Mouse (Mus musculus) adrenal gland, postnatal 36 days (tissue): Measurements from ENCODE around the gene Stag1. TPM values are rescaled to one million over a fixed set of nuclear protein-coding genes. Genes with fewer than 3 reads are reported as not detected.

Experiments used
- DNase-seq, 2 experiments: peaks; one replicate each; pipeline ENCODE4 v3.0.0; 2021; ENCODE audit warnings: mixed read lengths in 1 of 2
- total RNA-seq, 2 experiments: library from RNA; stranded (reverse); gene quantifications; 2 replicates each; pipeline ENCODE4 v1.2.3; 2021

Gene Stag1
- total RNA-seq, 2 experiments from 2014 or later = 36.0 to 43.8 TPM

- no peak for DNase-seq
Measured at GRCm38 (mm10) chr9:100605522-100605921, 7.9 kb downstream of the Stag1 start.

DNA sequence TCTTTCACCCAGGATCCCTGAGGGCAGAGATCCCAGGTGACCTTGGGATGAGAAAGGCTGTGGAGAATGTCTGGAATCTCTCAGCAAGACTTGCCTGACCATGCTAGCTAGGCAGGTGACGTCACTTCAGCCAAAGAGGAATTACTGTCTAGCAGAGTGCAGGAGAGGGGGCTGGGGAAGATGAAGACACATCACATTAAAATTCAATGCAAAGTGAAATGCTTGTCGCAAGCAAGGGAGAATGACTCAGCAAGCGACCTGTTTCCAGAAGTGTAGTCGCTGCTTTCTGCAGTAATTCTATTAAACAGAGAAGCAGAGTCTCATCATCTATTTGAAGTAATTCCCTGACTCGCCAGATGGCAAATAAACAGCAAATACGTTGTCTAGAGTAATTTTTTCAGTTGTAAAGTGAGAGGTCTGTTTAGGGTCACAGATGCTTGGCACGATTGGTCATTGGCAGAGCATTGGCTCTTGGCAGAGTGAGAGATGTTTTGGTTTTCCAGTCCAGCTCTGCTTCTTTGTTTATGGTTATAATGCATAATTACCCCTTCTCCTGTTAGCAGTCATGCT is 8.5 kb downstream of the Stag1 start:
- DNase-seq = peak; percentile 35 to 55

DNA sequence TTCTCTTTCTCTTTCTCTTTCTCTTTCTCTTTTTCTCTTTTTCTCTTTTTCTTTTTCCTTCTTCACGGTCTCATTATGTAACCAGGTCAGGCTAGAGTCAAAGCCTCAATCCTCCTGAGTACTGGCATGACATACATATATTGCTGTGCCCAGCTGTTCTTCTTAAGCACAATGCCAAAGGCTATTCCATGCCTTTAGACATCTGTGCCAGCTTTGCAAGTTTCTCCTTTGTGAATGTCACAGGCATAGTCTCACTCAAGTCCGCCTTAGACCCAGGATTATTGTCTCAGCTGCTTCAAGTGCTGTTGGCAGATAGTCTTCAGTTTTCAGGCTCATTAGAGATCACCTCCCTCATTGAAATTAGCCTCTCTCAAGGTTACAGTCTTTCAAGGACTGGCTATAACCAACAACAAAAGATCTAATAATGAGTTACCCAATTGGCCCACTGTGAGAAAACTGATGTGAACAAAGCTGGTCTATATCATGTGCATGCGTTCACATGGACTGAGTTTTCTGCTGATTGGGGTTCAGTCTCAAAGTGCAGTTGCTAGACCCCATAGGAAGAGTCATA is 16.0 kb downstream of the Stag1 start:
- DNase-seq = no peak

- peak; percentile 53 to 71 for DNase-seq
Measured at GRCm38 (mm10) chr9:100616947-100617346, 19.3 kb downstream of the Stag1 start.

DNA sequence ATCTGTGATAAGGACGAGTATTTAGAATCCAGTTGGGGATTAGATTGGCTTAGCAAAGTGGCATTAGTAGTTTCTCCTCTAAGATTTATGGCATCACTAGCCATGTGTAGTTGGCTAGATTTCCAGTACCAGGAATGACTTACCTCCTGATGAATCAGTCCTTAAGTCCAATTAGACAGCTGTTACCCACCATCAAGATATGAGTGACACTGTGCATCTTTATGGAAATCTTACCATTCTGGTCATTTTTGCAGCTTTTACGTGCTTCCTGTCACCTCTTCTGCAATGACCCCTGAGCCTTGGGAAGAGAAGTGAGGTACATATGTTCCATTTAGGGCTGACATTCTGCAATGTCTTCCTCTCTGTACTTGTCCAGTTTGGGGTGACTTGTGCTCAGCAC is 28.7 kb downstream of the Stag1 start:
- no peak for DNase-seq

- DNase-seq = no peak
Measured at GRCm38 (mm10) chr9:100640754-100641153, 43.2 kb downstream of the Stag1 start.

DNA sequence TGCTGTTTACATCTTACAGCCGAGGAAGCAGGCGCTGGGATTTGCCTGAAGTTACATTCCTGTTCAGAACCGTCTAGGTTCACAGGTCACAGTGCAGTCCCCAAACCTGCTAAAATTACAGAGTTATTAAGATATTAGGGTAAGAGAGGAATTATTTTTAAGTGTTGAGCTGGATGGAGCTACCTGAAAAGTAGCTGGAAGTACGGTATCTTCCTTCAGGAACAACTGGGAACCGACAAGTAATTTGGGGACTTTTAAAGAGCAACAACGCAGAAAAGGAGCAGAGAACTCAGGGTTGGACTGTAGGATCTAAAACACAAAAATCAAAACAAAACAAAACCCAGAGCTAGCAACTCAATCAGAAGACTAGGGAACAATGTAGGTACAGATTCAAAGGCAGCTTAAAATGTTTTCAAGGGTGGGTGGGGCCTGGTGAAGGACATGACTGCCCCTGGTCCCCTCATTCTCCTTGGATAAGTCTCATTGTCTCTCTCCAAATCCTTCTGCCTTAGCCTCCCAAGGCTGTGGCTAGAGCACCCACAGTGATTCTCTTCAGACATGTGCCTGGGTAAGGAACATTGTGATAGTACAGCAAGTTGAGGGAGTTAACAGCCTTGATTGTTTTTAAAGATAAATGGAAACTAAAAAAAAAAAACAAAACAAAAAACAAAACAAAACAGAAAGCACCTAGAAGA is 43.9 kb downstream of the Stag1 start:
- no peak for DNase-seq

DNA sequence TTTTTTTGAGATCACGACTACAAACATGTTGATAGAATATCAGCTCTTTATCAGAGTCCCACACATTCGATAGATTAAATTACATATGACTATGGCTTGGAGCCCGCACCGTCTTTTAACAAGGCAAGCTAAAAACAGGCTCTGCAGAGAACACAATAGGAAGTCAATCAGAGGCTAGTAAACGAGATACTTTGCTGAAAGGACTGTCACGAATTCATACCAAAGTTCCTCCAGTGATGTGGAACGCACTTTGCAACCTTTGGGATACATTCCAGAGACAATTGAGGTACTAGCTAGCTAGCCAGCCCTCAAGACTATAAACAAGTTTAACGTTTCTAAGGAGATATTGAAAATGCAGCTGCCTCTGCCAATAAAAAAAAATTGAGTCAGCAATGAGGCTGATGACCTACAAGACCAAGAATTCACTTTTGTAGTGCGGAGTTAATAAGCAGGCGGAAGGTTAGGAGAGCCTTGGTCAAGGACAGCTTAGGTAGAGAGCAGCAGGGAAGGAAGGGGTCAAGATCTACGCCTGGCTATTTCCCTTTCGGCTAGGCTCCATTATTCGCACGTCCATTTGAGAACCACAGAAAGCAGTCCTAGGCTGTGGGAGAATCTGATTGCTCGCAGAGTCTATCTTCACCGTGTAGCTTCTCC is 44.7 kb downstream of the Stag1 start:
- peak in 1 of 2 experiments; percentile 5 for DNase-seq

DNA sequence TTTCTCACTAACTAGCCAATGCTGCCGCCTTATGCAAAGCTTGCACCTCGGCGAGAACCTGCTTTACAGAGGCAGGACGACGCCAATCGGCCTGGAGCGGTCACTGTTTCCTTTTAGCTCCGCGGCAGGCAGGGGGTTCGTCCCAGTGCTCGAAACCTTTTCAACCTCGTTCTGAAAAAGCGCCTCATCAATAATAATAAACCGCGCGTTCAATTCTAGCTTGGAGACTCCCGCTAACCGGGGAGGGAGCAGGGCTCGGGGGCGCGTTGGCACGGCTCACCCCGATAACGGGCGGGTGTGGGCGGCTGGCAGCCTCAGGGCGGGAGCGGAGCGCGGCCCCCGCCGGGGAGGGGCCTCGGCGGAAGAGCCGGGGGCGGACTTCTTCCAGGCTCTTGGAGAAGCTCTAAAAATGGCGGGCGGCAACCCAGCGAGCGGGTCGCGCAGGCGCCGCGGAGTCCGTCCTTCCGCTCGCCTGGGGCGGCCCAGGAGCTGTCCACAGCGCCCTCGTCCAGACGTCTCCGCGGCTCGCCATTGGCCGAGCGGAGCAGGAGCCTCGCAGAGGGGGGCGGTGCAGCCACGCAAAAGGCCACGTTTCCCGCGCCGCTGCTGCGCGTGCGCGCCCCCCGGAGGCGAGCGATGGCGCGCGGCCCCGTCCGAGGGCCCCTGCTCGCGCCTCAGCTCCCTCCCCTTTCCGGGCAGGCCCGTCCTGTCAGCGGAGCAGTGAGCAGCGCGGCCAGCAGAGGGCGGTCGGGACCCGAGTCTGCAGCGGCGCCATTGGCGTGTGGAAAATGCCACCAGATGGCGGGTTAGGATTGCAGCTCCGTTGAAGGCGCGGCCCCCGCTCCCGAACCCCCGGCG is 45.5 kb downstream of the Stag1 start:
- DNase-seq = peak; percentile 99

DNA sequence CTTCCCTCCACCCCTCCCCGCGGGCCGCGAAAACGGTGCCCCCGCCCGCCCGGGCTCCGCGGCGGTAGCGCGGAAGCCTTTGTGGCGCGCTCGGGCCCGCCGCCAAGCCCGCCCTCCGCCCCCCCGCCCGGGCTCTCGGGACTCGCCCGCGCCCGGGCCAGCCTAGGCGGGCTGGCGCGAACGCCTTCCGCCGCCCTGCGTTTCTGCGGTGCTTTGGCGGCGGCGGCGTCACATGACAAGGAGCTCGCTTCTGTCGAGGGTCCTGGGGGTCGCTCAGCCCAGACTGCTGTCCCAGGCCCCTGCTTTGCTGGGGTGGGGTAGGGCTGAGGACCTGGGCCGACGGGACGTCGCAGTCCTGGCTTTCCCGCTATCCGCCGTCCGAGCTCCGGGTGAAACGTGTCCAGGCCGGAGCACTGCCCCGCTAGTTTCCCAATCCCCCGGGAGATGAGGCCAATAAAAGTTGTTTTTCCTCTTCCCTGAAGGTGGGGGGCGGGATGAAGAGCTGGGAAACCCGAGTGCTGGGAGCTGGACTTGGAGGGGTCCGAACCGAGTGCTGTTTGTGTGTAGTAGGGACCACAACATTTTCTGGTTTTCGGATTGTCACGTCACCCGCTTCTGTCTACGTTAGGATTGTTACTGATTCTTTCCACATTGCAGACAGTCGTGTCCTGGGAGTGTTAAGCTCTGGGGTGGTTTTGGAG is 46.6 kb downstream of the Stag1 start:
- peak; percentile 77 to 86 for DNase-seq

DNA sequence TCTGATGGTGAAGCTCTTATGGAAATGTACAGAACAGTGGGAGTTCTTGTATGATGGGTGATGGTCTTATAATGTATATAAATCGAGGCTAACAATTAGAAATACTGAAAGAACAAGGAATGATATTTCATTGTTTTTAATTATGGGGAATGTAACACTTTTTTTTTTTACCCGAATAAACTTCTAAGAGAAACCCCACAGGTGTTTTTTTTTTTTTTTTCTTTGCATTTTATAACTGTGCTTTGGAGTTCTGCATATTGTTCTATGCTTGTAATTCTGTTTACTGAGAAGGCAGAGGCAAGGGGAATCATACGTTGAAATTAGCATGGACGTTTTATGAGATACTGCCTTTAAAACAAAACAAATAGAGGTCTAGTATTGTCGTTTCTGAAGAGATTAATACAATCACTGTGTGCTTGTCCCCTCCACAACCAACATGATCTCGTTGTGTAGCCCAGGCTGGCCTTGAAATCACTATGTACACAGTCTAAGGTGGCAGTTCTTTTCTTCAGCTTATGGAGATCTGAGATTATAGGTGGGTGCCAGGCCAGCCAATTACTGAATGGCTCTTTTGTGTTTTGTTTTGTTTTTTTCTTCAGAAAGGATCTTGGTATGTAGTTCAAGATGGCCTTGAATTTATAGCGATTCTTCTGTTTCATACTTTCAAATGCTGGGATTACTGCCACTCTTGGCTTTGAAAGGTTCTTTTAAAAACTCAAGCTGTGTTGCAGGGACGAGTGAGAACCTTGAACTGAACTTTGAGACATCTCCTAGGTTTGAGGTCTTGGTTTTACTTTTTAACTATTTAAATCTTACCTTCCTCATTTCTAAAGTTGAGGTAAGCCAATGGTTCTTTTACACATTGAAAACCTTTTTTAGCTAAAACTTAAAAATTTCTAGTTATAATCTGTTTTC is 47.7 kb downstream of the Stag1 start:
- DNase-seq = peak in 1 of 2 experiments; percentile 7

DNA sequence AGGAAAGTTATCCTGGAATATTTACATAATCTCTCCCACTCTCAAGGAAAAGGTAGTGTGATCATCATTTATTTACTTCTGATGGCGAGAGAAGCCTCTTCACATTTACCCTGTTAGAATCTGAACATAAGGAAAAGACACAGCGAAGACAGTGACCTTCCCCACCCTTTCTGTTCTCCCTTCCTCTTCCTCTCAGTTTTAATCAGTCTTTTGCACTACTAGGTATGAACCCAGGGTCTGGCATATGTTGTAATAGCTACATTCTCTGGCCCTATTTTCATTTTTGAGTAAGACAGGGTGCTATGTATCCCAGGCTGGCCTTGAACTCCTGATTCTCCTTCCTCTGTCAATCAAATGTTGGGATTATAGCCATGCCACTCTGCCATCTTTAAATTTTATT is 48.7 kb downstream of the Stag1 start:
- no peak for DNase-seq

- no peak for DNase-seq
Measured at GRCm38 (mm10) chr9:100647774-100648323, 50.3 kb downstream of the Stag1 start.

GRCm38 (mm10) chr9:100654104-100654503 is 56.5 kb downstream of the Stag1 start:
- no peak for DNase-seq

GRCm38 (mm10) chr9:100656058-100656457 is 58.5 kb downstream of the Stag1 start:
- DNase-seq = no peak

- DNase-seq = no peak
Measured at GRCm38 (mm10) chr9:100660587-100660986, 63.0 kb downstream of the Stag1 start.

DNA sequence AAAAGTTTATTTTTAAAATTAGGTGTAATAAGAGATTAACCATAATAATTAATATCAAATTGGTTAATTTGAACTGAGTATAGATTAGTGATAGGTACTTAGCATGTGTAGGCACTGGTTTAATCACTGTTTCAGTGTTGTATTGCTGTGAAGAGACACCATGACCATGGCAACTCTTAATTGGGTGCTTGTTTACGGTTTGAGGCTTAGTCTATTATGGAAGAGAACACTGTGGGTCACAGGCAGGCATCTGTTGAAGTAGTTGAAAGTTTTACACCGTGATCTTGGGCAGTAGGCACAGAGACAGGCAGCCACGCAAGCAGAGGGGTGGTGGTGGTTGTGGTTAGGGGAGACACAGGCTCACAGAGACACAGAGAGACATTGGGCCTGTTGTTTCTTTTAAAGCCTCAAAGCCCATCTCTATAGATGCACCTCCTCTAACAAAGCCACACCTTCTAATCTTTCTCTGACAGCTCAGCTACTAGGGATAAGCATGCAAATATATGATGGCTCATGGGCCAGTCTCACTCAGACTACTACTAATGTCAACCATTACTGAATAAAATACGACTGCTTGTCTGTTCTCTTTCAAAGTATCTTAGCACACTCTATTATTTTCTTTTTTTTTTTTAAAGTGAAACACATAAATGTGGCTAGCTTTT is 66.0 kb downstream of the Stag1 start:
- no peak for DNase-seq

DNA sequence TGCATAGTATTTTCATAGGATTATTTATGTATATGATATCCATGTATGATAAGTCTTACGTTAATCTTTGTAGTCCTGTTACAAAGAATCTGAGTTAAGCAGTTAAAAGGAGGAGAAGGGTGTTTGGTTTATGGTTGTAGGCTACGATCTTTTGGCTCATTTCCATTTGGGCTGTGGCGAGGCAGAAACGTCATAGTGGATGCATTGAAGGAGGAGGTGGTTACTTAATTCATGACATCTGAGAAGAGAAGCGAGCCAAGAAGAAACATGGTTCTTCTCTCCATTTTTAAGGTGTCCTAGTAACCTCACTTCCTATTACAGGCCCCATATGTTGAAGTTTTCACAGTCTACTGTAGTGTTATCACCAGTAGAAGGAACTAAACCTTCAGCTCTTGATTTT is 72.6 kb downstream of the Stag1 start:
- no peak for DNase-seq

DNA sequence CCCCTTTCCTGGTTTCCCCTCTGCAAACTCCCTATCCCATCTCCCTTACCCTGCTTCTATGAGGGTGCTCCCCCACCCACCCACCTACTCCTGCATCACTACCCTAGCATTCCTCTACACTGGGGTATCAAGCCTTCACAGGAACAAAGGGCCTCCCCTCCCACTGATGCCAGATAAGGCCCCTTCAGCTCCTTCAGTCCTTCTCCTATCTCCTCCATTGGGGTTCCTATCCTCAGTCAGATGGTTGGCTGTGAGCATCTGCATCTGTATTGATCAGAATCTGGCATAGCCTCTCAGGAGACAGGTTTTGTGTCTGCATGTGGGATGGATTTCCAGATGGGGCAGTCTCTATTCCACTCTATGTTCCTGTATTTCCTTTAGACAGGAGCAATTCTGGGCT is 81.4 kb downstream of the Stag1 start:
- no peak for DNase-seq

- no peak for DNase-seq
Measured at GRCm38 (mm10) chr9:100682285-100682684, 84.7 kb downstream of the Stag1 start.
